Mouse (Mus musculus) lung, adult 2 months (tissue): ENCODE results near the gene Ptgr2.

Experiments
- CTCF ChIP-seq: fragments of 200-500 bp; IDR thresholded peaks from 2 replicates; pipeline ENCODE4 v1.5.1; 2011; ENCODE audit warnings: mild to moderate bottlenecking, low read length, control low read depth; ENCODE audit not compliant: insufficient read depth
- POLR2A ChIP-seq: fragments of 200-500 bp; IDR thresholded peaks from 2 replicates; pipeline ENCODE4 v1.6.1; 2011; ENCODE audit warnings: low read depth, mild to moderate bottlenecking, control low read depth, low read length, borderline replicate concordance; ENCODE audit errors: extremely low read depth

DNA sequence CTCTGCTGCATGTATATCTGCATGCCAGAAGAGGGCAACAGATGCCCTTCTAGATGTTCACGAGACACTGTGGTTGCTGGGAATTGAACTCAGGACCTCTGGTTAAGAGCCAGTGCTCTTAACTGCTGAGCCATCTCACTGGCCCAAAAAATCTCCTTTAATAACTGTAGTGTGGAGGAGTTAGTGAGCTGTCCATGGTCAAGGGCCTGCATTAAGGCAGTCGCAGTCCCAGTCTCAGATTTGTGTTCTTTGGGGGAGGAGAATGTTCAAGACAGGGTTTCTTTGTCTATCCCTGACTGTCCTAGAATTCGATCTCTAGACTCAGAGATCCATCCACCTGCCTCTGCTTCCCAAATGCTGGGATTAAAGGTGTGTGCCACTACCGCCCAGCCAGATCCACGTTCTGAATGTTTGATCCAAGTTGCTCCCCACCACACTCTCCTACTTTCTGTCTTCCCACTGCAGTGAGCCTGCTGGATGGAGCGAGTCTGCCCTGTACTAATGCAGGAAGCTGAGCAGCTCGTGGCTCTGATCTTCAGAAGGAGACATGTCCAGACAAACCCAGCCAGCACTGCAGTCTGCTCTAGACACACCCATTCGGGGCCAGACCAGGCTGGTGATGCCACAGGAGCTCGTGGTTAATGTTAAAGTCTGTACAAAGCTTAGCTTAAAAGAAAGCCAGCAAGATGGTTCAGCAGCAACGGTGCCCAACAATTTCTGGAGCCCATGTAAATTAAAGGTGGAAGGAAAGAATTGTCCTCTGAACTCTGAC lies 48.9 kb upstream of the Ptgr2 start:
- no peak for TF ChIP-seq POLR2A
- TF ChIP-seq CTCF, result no peak
